ENCODE assay signal across 8 mouse cellular contexts in the genomic region with DNA sequence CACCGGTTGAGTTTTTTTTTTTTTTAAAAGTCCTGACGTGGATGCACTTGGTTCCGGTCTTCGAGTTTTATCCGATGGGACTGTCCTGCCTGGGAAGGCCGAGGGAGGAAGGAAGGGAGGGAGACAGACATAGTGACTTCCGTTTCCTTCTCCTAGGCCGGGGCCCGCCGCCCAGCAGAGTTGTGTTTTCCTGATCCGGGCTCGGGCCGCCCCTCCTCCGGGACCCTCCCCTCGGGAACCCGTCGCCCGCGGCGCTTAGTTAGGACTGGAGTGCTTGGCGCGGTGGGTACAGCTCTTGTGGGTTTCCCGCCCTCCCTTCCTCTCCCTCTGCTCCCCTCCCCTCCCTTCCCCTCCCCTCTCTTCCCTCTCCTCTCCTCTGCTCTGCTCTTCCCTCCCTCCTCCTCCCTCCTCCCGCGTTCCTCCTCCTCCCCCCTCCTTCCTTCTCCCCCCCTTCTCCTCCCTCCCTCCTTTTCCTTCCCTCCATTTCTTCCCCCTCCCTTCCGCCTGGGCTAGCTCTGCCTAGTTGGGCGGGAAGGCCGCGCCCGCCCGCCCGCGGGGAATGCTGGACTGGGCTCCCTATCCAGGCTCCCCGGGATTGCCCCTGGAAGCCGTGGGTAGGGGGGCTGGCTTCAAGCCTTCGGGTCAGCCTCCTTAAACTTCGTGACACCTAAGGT. TPM values are rescaled to one million over a fixed set of nuclear protein-coding genes. Genes with fewer than 3 reads are reported as not detected.
DNase-seq lines count a peak whose midpoint lies in the region; ATAC-seq lines count a peak whose summit lies in the region.

No protein-coding gene starts in this region.

- H3K9me3 ChIP-seq in heart, embryonic 14.5 days (ENCODE audit: control insufficient read depth, low read length): no peaks in the 10 kb centered on the region
- no peaks in the 10 kb centered on the region for H3K9me3 ChIP-seq in liver, embryonic 12.5 days (replicated peaks)
- no peaks in the 10 kb centered on the region for H3K9me3 ChIP-seq in stomach, embryonic 14.5 days (ENCODE audit: control insufficient read depth, low read depth, low read length)

- peak; percentile 90 for ATAC-seq in heart, embryonic 14.5 days (ENCODE audit: insufficient number of reproducible peaks, insufficient read depth, low FRiP score, low read depth)
- peak; percentile 82 for ATAC-seq in liver, embryonic 12.5 days
- peak; percentile 90 for ATAC-seq in stomach, embryonic 14.5 days (ENCODE audit: insufficient number of reproducible peaks, insufficient read depth, low FRiP score, low read depth)

- H3K27ac ChIP-seq in heart, embryonic 14.5 days (replicated peaks in 1 of 2; ENCODE audit: control insufficient read depth in 1 of 2, insufficient read depth in 1 of 2, low read depth in 2 of 2, low read length in 2 of 2): peak overlapping the region; percentile 92 to 94
- peak overlapping the region; percentile 91 for H3K27ac ChIP-seq in liver, embryonic 12.5 days
- H3K27ac ChIP-seq in stomach, embryonic 14.5 days (ENCODE audit: low read length): peak overlapping the region; percentile 93

- peak overlapping the region; percentile 74 for H3K9ac ChIP-seq in heart, embryonic 14.5 days (ENCODE audit: low read length)
- peak overlapping the region; percentile 78 for H3K9ac ChIP-seq in liver, embryonic 12.5 days
- peak overlapping the region; percentile 36 for H3K9ac ChIP-seq in stomach, embryonic 14.5 days (replicated peaks; ENCODE audit: low read depth, low read length)

- H3K27me3 ChIP-seq in heart, embryonic 14.5 days (ENCODE audit: control insufficient read depth, insufficient read depth, low read length): no peaks in the 10 kb centered on the region
- H3K27me3 ChIP-seq in liver, embryonic 12.5 days (replicated peaks): no peaks in the 10 kb centered on the region
- no peaks in the 10 kb centered on the region for H3K27me3 ChIP-seq in stomach, embryonic 14.5 days (ENCODE audit: control insufficient read depth, insufficient read depth, low read length)

- peak; percentile 10 to 30 for DNase-seq in CD8-positive naive resting alpha-beta T cell, adult 2 months (ENCODE audit: low read depth in 2 of 2, low spot score in 2 of 2)
- DNase-seq in c-Kit-negative CD71-positive TER-119-positive erythroid progenitor cells, embryonic 14.5 days (ENCODE audit: low read depth, low spot score): peak; percentile 54
- DNase-seq in fibroblast of lung, adult 2 months (ENCODE audit: low read depth): peak; percentile 53
- DNase-seq in kidney, postnatal 10 days: peak; percentile 88
- peak; percentile 53 for DNase-seq in naive thymus-derived CD4-positive, alpha-beta T cell, adult 2 months (ENCODE audit: low read depth)

- H3K36me3 ChIP-seq in heart, embryonic 14.5 days (ENCODE audit: control insufficient read depth, insufficient read depth, low read length): 0 out of 2 replicates have a peak, but pooled peaks cover 3% of the 10 kb centered on the region
- H3K36me3 ChIP-seq in liver, embryonic 12.5 days: peaks cover 11% of the 10 kb centered on the region; the same call in 1 of the 2 replicates
- no peaks in the 10 kb centered on the region for H3K36me3 ChIP-seq in stomach, embryonic 14.5 days (ENCODE audit: control insufficient read depth, insufficient read depth, low read length)

- H3K4me2 ChIP-seq in heart, embryonic 14.5 days (ENCODE audit: low read length): peak overlapping the region; percentile 60
- H3K4me2 ChIP-seq in liver, embryonic 12.5 days: peak overlapping the region; percentile 63
- peak overlapping the region; percentile 44 for H3K4me2 ChIP-seq in stomach, embryonic 14.5 days (replicated peaks; ENCODE audit: low read depth, low read length)

- 0 out of 4 replicates have a peak, but pooled peaks cover 0 to 5% of the 10 kb centered on the region in 2 experiments for H3K4me1 ChIP-seq in heart, embryonic 14.5 days (ENCODE audit: control insufficient read depth in 2 of 2, insufficient read depth in 2 of 2, low read length in 2 of 2)
- peaks cover 10% of the 10 kb centered on the region; the same call in 1 of the 2 replicates for H3K4me1 ChIP-seq in liver, embryonic 12.5 days
- 0 out of 2 replicates have a peak, but pooled peaks cover 3% of the 10 kb centered on the region for H3K4me1 ChIP-seq in stomach, embryonic 14.5 days (ENCODE audit: control insufficient read depth, insufficient read depth, low read length)

- 15% methylated on average over 18 of the region's 37 CpGs for WGBS in heart, embryonic 14.5 days
- WGBS in liver, embryonic 12.5 days (ENCODE audit: insufficient replicate concordance): 9% methylated on average over 19 of the region's 37 CpGs
- 35% methylated on average over 28 of the region's 37 CpGs for WGBS in stomach, embryonic 14.5 days

- peak overlapping the region; percentile 46 to 63 for H3K4me3 ChIP-seq in heart, embryonic 14.5 days (ENCODE audit: control insufficient read depth in 1 of 2, insufficient read depth in 1 of 2, low read depth in 1 of 2, low read length in 2 of 2)
- H3K4me3 ChIP-seq in liver, embryonic 12.5 days: peak overlapping the region; percentile 66
- H3K4me3 ChIP-seq in stomach, embryonic 14.5 days (ENCODE audit: low read depth, low read length): peak overlapping the region; percentile 35

RNA-seq across cellular contexts. Expression of a gene that starts 8.9 kb away (rescaled TPM):
- polyA plus RNA-seq in heart, embryonic 14.5 days (2014; fragmentation: Nextera tagmentation; extraction: Ambion mirVana): 16.8 and 16.9 TPM in 2 replicates
- polyA plus RNA-seq in liver, embryonic 12.5 days (2016; fragmentation: Nextera tagmentation; extraction: Ambion mirVana): 6.6 and 7.9 TPM in 2 replicates
- 22.8 and 24.0 TPM in 2 replicates for polyA plus RNA-seq in stomach, embryonic 14.5 days (2014; fragmentation: Nextera tagmentation; extraction: Ambion mirVana)

Comparison
In these comparisons a context has a peak if more than half of its experiments do, and no peak if none do; other contexts are left out.
1. Peak in every context shown above with its lines: DNase-seq, ATAC-seq, H3K4me3 ChIP-seq and H3K27ac ChIP-seq.
2. DNase-seq: peak in every context shown above with its lines; median percentile 88 in kidney, postnatal 10 days; 54 in c-Kit-negative CD71-positive TER-119-positive erythroid progenitor cells, embryonic 14.5 days; 53 in fibroblast of lung, adult 2 months; 53 in naive thymus-derived CD4-positive, alpha-beta T cell, adult 2 months; 20 in CD8-positive naive resting alpha-beta T cell, adult 2 months.